Mouse (Mus musculus): ENCODE results near the gene Mypn. TPM values are rescaled to one million over a fixed set of nuclear protein-coding genes. Genes with fewer than 3 reads are reported as not detected.

Mypn gene
- 1.1 and 1.8 TPM in 2 replicates for polyA plus RNA-seq (2015; fragmentation: Nextera tagmentation; extraction: Ambion mirVana)

DNA sequence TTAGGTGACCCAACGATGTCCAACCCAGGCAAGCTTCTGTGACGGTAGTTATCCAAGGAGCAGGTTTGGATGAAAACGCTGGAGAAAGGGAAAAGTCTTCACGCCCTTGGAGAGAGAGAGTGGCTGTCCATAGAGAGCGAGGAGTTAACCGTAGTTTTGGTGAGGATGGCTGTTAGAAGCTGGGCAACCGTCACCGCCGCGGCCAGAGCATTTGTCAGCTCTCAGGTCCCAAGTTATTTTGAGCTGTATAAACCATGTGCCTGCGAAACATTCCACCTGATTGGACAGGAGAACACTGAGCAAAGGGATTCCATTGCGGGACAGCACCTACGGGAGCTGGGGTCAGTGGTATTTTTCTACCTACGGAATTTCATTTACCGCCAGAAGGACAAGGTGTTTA, at the start of gene Mypn:
Gene Mypn (minus strand): TSS at position 225 of the 400 bp plus-strand sequence.
- H3K4me2 ChIP-seq = no peak within 1 kb of the TSS
- no peaks in the 10 kb centered on the region for H3K4me1 ChIP-seq
- H3K27me3 ChIP-seq (replicated peaks) = no peaks in the 10 kb centered on the region
- H3K9me3 ChIP-seq (replicated peaks) = no peaks in the 10 kb centered on the region
- H3K4me3 ChIP-seq (replicated peaks) = no peak within 1 kb of the TSS
- WGBS = 91% methylated on average over 15 of the region's 15 CpGs
- ATAC-seq (ENCODE audit: low FRiP score) = no peak
- H3K27ac ChIP-seq (replicated peaks) = no peak within 1 kb of the TSS
- H3K36me3 ChIP-seq = no peaks in the 10 kb centered on the region
- no peak within 1 kb of the TSS for H3K9ac ChIP-seq (replicated peaks)

DNA sequence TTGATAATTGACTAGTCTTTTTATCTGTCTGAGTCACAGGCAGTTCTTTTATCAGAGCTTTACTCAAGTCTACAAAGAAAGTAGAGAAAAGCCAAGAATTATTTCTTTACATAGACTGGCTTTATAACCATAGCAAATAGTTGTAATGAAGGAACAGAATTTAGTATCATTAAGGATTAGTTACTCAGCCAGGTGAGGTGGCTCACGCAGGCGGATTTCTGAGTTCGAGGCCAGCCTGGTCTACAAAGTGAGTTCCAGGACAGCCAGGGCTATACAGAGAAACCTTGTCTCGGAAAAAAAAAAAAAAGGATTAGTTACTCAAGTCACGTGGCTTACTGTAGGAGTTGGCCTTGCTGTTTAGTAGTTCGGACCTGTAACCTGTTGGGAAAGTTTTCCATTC, 44.7 kb upstream of the Mypn start:
- Histone ChIP-seq H3K36me3 (peaks cover 20% of the 10 kb centered on the region), H3K27me3 (replicated peaks) (no peaks in the 10 kb centered on the region), H3K9me3 (replicated peaks) (no peaks in the 10 kb centered on the region), H3K4me2 (no peak overlapping the region), H3K4me1 (peaks cover 16% of the 10 kb centered on the region), H3K27ac (replicated peaks) (no peak overlapping the region), H3K4me3 (replicated peaks) (no peak overlapping the region), H3K9ac (replicated peaks) (no peak overlapping the region)
- ATAC-seq (ENCODE audit: low FRiP score) = no peak
- WGBS = 92% methylated on average over 6 of the region's 6 CpGs

DNA sequence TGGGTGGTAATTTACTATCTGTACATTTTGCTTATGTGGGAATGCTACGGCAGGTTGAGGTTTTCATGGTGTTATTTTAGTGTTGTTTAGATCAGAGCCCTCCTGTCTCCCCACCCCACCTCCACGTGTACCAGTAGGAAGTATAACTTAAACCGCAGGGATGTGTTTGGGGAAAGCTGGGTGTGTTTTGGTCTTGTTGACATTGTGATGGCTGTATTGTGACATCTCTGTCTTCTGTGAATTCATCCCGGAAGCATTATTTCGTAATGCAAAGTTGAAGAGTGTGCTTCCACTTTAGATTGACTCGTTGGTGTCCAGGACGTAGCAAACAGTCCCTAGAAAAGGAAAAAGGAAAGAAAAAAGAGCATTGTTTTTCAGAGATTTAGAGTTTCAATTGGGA, 43.7 kb upstream of the Mypn start:
- Histone ChIP-seq H3K27me3 (replicated peaks) (no peaks in the 10 kb centered on the region), H3K9ac (replicated peaks) (no peak overlapping the region), H3K9me3 (replicated peaks) (no peaks in the 10 kb centered on the region), H3K27ac (replicated peaks) (no peak overlapping the region), H3K4me1 (peaks cover 21% of the 10 kb centered on the region), H3K36me3 (peaks cover 13% of the 10 kb centered on the region), H3K4me2 (no peak overlapping the region), H3K4me3 (replicated peaks) (no peak overlapping the region)
- no peak for ATAC-seq (ENCODE audit: low FRiP score)
- 86% methylated on average over 7 of the region's 7 CpGs for WGBS

DNA sequence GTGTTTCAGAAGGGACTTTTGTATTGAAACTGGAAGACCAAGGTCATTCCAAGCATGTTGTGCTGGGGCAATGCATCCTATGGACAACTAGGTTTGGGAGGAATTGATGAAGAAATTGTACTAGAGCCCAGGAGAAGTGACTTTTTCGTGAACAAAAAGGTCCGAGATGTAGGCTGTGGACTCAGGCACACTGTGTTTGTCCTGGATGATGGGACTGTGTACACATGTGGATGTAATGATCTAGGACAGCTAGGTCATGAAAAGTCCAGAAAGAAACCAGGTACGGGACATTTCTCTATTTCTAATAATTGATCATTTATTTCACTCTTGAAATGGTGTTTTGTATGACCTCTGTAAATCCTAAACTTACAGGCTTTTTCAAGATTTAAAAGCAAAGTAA, 42.1 kb upstream of the Mypn start:
- no peak overlapping the region for H3K4me2 ChIP-seq
- H3K27ac ChIP-seq (replicated peaks) = no peak overlapping the region
- no peaks in the 10 kb centered on the region for H3K27me3 ChIP-seq (replicated peaks)
- H3K9ac ChIP-seq (replicated peaks) = no peak overlapping the region
- peaks cover 7% of the 10 kb centered on the region; the same call in 1 of the 2 replicates for H3K36me3 ChIP-seq
- ATAC-seq (ENCODE audit: low FRiP score) = no peak
- 90% methylated on average over 3 of the region's 3 CpGs for WGBS
- H3K4me1 ChIP-seq = peaks cover 26% of the 10 kb centered on the region
- no peaks in the 10 kb centered on the region for H3K9me3 ChIP-seq (replicated peaks)
- no peak overlapping the region for H3K4me3 ChIP-seq (replicated peaks)

DNA sequence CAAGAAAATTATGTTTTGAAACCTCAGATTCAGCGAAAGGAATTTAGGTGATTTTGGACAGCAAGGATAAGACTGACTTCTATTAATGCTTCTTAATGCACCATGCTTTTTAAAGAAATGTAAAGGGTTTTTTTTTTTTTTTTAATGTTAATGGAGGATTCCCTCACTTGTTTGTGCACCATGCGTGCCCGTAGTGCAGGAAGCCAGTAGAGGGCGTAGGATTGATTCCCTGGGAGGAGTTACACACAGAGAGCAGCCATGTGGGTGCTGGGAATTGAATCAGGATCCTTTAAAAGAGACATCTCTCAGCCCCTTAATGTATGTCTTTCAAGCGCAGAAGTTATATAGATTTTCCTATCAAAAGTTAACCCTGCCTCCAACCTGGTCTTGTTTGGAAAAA, 41.0 kb upstream of the Mypn start:
- no peaks in the 10 kb centered on the region for H3K36me3 ChIP-seq
- no peaks in the 10 kb centered on the region for H3K27me3 ChIP-seq (replicated peaks)
- H3K9me3 ChIP-seq (replicated peaks) = no peaks in the 10 kb centered on the region
- H3K4me2 ChIP-seq = peak overlapping the region; percentile 82
- H3K27ac ChIP-seq (replicated peaks) = no peak overlapping the region
- peak overlapping the region; percentile 96 for H3K4me3 ChIP-seq (replicated peaks)
- H3K4me1 ChIP-seq = peaks cover 26% of the 10 kb centered on the region
- H3K9ac ChIP-seq (replicated peaks) = peak overlapping the region; percentile 94; the same call in 1 of the 2 replicates
- no peak for ATAC-seq (ENCODE audit: low FRiP score)
- WGBS = 17% methylated on average over 5 of the region's 5 CpGs

DNA sequence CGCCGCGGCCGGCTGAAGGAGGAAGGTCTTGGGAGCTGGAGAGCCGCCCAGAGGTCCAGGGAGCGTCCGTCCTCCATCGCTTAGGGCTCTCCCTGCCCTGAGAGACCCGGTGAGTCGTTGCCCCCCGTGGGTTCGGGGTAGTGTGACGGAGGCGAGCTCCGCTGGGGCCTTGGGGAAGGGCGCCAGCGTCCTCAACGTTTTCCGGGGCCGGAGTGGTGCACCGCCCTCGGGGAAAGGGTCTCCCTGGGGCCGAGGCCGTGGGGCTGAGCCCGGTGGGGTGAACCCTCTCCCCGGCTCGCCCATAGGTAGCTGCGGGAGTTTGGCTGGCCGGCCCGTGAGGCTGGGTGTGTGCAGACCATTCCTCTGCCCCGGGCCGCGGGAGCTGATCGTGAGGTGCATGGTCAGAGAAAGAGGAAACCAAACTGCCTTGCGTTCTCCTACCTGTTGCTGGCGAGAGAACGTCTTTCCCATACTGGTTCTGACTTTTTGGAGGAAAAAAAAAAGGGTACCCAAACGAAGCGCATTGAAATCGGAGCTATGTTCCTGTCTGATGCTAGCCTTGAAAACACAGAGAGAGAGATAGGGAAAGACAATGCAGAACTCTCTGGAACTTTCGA, 40.4 kb upstream of the Mypn start:
- Histone ChIP-seq H3K9ac (replicated peaks) (peak overlapping the region; percentile 94), H3K36me3 (no peaks in the 10 kb centered on the region), H3K27me3 (replicated peaks) (no peaks in the 10 kb centered on the region), H3K9me3 (replicated peaks) (no peaks in the 10 kb centered on the region), H3K4me3 (replicated peaks) (peak overlapping the region; percentile 96), H3K4me1 (peaks cover 26% of the 10 kb centered on the region), H3K4me2 (peak overlapping the region; percentile 82), H3K27ac (replicated peaks) (peak overlapping the region; percentile 97)
- peak; percentile 78 for ATAC-seq (ENCODE audit: low FRiP score)
- WGBS = under 1% methylated on average over 39 of the region's 41 CpGs

DNA sequence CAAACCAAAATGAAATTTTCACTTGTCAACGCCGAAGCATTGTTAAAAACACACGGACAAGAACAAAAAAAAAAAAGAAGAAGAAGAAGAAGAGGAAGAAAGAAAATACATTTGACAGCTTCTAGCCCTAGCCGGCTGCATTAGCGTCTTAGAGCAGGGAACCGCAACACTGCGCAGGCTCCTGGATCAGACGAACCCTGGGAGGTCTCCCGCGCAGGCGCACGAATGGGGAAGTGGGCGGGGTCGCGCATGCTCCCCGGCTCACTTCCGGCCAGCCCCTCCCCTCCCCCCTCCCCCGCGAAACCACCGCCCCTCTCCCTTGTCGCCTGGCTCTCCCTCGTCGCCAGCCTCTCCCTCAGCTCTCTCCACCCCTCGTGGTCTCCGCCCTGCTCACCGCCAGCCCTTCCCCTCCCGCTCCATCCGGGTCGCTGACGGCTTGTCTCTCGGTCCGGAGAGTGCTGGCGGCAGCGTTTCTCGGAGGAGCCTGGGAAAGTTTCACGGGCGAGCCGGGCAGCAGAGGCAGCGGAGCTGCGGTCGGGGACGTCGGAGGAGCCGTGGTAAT, 39.8 kb upstream of the Mypn start, which contains the start of gene Herc4:
Gene Herc4 (plus strand): TSS at position 318 of the 562 bp plus-strand sequence.
- no peaks in the 10 kb centered on the region for H3K9me3 ChIP-seq (replicated peaks)
- peak within 1 kb of the TSS; percentile 82 for H3K4me2 ChIP-seq
- peak within 1 kb of the TSS; percentile 97 for H3K27ac ChIP-seq (replicated peaks)
- peak within 1 kb of the TSS; percentile 96 for H3K4me3 ChIP-seq (replicated peaks)
- H3K4me1 ChIP-seq = peaks cover 26% of the 10 kb centered on the region
- H3K27me3 ChIP-seq (replicated peaks) = no peaks in the 10 kb centered on the region
- WGBS = under 1% methylated on average over 40 of the region's 44 CpGs
- peak; percentile 98 for ATAC-seq (ENCODE audit: low FRiP score)
- no peaks in the 10 kb centered on the region for H3K36me3 ChIP-seq
- H3K9ac ChIP-seq (replicated peaks) = peak within 1 kb of the TSS; percentile 94

DNA sequence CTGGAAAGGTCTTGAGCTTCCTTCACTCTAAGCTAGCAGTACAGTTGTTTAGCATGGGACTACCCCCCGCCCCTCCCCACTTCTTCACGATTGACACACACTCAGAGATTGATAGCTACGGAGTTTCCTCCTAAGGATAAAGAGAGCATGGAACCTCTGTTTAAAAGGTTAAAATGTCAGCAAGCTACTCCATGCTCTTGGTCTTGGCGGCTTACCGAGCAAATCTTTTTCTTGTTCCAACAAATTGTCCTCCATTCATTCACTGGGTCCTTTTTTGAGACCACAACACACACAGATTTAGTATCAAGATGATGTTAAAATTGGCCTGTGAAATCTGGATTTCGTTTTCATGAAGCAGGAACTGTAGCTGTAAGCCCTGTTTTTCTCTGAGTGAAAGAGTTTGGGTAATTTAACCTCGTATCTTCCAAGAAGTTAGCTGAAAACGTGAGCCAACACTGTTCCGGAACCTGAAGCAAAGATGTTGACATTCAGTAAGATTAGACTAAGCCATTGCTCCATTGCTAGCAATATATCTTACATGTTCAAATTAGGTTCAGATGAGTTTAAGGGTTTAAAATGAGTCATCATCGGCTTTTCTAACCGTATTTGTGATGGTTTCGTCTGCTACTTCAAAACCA, 39.2 kb upstream of the Mypn start:
- H3K4me1 ChIP-seq = peaks cover 26% of the 10 kb centered on the region
- no peaks in the 10 kb centered on the region for H3K27me3 ChIP-seq (replicated peaks)
- WGBS = 28% methylated on average over 12 of the region's 12 CpGs
- peak overlapping the region; percentile 54 for H3K9ac ChIP-seq (replicated peaks)
- ATAC-seq (ENCODE audit: low FRiP score) = no peak
- H3K27ac ChIP-seq (replicated peaks) = peak overlapping the region; percentile 41
- peak overlapping the region; percentile 96 for H3K4me3 ChIP-seq (replicated peaks)
- H3K36me3 ChIP-seq = no peaks in the 10 kb centered on the region
- peak overlapping the region; percentile 82 for H3K4me2 ChIP-seq
- no peaks in the 10 kb centered on the region for H3K9me3 ChIP-seq (replicated peaks)

DNA sequence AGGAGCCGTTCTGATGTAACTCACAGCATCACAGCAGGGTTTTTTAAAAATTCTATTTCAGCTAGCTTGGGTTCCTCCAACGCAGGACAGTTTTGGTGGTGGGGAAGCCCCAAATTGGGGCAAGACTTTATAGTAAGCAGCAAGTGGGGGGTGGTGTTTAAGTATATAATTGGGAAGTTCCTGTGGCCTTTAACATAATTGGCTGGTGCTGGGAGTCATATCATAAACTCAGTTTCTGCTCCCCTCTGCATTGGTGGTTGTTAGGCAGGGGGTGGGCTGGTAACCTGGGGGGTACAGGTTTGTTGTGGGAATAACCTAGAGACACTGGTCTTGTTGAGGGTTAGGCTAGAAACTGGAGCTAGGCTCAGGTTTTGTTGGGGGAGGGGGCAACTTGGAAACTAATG, 37.1 kb upstream of the Mypn start:
- WGBS = 82% methylated on average over 2 of the region's 2 CpGs
- no peak for ATAC-seq (ENCODE audit: low FRiP score)
- Histone ChIP-seq H3K27me3 (replicated peaks) (no peaks in the 10 kb centered on the region), H3K36me3 (no peaks in the 10 kb centered on the region), H3K4me1 (peaks cover 22% of the 10 kb centered on the region), H3K27ac (replicated peaks) (no peak overlapping the region), H3K9me3 (replicated peaks) (no peaks in the 10 kb centered on the region), H3K4me3 (replicated peaks) (no peak overlapping the region), H3K9ac (replicated peaks) (no peak overlapping the region), H3K4me2 (no peak overlapping the region)

DNA sequence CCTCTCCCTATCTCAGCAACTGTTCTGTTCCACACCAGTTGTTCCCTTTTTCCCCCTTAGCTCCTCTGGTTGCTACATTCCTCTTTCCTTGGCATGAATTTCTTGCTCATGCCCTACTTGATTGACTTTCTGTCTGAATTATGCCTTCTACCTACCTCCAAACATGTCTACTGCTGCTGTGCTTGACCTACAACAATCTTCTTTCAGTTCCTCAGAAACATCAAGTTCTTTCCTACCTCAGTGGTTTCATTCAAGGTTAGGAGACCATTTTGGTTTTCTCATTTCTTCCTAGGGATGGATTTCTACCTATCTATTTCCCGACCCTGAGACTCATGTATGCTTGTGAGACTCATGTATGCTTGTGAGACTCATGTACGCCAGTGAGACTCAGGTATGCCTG, 36.1 kb upstream of the Mypn start:
- WGBS = 81% methylated on average over 2 of the region's 2 CpGs

DNA sequence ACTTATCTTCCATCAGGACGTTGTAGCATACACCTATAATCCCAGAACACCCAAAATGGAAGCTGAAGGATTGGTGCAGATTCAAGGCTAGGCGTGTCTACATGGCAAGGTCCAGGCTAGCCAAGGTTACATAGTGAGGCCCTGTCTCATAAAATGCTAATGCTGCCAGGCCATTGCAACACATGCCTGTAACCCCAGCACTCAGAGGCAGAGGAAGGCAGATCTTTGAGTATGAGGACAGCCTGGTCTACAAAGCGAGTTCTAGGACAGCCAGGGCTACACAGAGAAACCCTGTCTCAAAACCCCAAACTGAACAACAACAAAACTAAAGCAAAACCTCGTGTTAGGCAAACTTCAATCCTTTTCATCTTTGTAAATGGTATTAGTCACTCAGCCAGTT, 34.3 kb upstream of the Mypn start:
- H3K9ac ChIP-seq (replicated peaks) = no peak overlapping the region
- no peak for ATAC-seq (ENCODE audit: low FRiP score)
- WGBS = 75% methylated on average over 4 of the region's 4 CpGs

More for the DNA sequence above, 36.1 kb upstream of the Mypn start:
- peaks cover 17% of the 10 kb centered on the region for H3K4me1 ChIP-seq
- H3K27me3 ChIP-seq (replicated peaks) = no peaks in the 10 kb centered on the region
- no peak overlapping the region for H3K4me2 ChIP-seq
- H3K9me3 ChIP-seq (replicated peaks) = no peaks in the 10 kb centered on the region
- no peak overlapping the region for H3K27ac ChIP-seq (replicated peaks)
- no peaks in the 10 kb centered on the region for H3K36me3 ChIP-seq
- no peak overlapping the region for H3K4me3 ChIP-seq (replicated peaks)
- ATAC-seq (ENCODE audit: low FRiP score) = no peak
- no peak overlapping the region for H3K9ac ChIP-seq (replicated peaks)

DNA sequence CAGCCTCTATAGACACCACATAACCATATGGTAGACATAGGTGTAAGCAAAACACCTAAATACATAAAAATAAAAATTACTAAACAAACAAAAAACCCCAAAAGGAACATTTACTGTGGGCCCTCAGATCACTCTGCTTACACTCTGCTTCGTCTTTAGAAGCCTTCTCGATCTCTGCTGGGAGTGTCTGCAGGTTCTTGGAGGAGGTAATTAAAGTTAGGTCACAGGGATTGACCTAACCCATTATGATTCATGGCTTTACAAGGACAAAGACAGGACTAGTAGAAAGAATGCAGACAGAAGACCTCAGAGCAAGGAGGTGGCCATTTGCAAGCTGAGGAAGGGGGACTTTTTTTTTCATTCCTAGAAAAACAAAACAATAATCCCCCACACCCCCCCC, 33.5 kb upstream of the Mypn start:
- Histone ChIP-seq H3K9ac (replicated peaks) (no peak overlapping the region), H3K4me3 (replicated peaks) (no peak overlapping the region), H3K9me3 (replicated peaks) (no peaks in the 10 kb centered on the region), H3K4me1 (peaks cover 3% of the 10 kb centered on the region), H3K36me3 (no peaks in the 10 kb centered on the region), H3K4me2 (no peak overlapping the region), H3K27me3 (replicated peaks) (no peaks in the 10 kb centered on the region), H3K27ac (replicated peaks) (no peak overlapping the region)
- ATAC-seq (ENCODE audit: low FRiP score) = no peak
- whole genome bisulfite sequencing = 84% methylated on average over 2 of the region's 2 CpGs

More for the DNA sequence above, 34.3 kb upstream of the Mypn start:
- Histone ChIP-seq H3K36me3 (no peaks in the 10 kb centered on the region), H3K4me2 (no peak overlapping the region), H3K4me1 (peaks cover 11% of the 10 kb centered on the region), H3K4me3 (replicated peaks) (no peak overlapping the region), H3K9me3 (replicated peaks) (no peaks in the 10 kb centered on the region), H3K27me3 (replicated peaks) (no peaks in the 10 kb centered on the region), H3K27ac (replicated peaks) (no peak overlapping the region)
